Mouse (Mus musculus) induced T-regulatory cell, adult 2 months (primary cell): Measurements from ENCODE around the gene Gm38394.
A peak's percentile ranks its signal among the peaks of the same experiment; 100 is the strongest.

Experiments
- DNase-seq: peaks from one replicate; pipeline ENCODE4 v3.0.0-alpha.2; 2012; ENCODE audit warnings: low read depth

Gene Gm38394

DNA sequence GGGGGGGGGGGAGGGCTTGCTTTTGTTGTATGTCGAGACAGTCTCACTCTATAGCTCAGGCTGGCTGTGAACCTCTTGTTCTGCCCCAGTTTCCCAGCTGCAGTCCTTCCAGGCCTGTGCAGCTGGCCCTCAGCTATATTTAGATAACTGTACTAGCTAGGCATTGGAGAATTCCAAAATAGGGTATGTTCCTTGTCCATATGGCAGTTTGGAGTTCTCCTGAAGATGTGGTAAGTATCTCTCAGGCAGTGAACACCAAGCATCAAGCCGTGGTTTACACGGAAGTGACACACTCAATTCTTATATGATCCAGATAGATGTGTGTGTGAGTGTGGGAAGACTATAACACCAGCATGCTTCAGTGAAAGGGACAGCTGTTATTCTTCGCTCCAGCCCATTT is 2.3 kb upstream of the Gm38394 start:
- no peak for DNase-seq

GRCm38 (mm10) chr1:133662941-133663340 is 1.8 kb upstream of the Gm38394 start:
- DNase-seq, result no peak

DNA sequence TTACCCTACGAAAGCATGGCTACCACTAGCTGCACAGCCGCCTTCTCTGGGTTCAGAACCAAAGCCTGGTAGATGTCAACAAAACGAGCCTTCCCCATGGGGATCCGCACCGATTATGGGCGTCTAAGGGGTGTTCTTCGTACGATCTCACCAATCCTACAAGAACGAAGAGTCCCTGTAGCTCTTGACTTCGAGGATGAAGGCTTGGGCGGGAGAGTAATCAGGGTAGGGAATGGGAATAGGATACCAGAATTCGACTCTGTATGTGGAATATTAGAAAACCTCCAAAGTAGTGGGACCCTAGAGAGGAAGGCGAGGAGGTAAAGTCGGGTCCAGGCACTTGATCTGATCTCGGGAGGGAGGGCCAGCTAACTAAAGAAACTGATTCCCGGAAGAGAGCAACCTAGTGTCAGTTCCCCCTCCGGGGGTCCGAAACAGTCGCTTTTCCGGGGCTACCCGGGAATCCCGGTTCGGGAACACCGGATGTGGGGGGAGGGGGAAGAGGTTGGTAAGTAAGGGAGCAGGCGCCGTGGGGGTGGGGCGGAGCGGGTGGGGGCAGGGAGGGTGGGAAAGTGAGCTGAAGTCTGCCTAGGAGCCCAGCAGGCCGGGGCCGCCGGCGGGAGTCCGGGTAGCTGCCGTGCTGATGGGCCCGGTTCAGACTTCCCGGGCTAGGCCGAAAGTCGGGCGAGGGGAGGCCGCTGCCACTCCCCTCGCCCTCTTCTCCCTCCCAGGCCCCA is 484 bp downstream of the Gm38394 start, which contains the start of gene Zbed6:
Zbed6 (minus strand) TSS at position 420 of the 737 bp plus-strand sequence.
- DNase-seq, result peak; percentile 60

- DNase-seq, result no peak
Observed at GRCm38 (mm10) chr1:133658878-133659277, 2.2 kb downstream of the Gm38394 start.

DNA sequence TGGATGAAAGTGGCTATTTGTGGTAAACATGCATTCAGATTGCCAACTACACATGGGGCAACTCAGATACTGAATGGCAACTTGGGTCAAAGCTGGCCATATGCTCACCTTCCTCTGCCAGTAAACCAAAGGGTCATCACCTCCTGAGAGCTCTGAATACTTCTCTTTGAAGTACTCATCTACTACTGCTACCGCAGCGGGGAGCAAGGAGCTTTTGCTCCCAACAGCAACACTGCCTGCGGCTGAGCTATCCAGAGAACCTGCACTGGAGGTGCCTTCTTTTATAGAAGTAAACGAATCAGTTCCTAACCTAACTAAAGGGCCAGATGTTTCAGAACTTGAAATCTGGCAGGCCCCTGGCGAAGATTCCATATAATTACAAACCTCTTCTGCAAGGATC is 4.3 kb downstream of the Gm38394 start:
- DNase-seq, result no peak

DNA sequence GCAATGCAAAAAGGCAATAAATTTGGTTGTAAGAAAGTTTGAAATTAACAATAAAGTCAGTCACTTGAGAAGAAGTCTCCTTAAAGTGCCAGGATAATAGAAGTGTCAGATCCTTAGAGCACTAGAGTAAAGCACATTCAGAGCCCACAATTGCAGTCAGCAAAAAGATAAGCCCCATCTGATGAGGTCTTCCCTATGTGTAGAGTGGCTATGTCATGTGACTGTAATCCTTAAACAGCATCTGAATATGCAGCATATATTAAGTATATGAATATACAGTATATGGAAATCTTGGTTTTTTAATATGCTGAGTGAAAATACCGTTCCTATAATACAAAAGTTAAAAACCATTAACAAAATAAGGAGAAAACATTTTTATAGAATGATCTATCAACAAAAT is 8.1 kb downstream of the Gm38394 start:
- no peak for DNase-seq

GRCm38 (mm10) chr1:133650288-133651055 is 10.6 kb downstream of the Gm38394 start:
- DNase-seq, result peak; percentile 67

DNA sequence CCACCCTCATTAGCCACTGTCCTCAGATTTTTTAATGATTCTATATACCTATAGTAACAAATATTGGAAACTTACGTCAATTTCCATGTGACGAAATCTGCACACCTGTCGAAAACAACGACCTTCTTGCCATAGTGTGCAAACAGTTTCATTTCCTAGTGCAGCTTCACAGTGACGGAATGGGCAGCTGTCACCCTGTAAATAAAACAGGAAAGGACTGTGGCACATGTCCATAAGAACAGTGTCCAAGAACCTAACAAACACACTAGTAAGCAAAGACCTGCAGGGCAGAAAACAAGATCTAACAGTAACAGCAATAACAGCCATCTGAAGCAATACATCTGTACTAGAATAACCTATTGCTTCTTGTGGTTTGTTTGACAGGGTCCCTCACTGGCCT is 15.5 kb downstream of the Gm38394 start:
- DNase-seq, result no peak

DNA sequence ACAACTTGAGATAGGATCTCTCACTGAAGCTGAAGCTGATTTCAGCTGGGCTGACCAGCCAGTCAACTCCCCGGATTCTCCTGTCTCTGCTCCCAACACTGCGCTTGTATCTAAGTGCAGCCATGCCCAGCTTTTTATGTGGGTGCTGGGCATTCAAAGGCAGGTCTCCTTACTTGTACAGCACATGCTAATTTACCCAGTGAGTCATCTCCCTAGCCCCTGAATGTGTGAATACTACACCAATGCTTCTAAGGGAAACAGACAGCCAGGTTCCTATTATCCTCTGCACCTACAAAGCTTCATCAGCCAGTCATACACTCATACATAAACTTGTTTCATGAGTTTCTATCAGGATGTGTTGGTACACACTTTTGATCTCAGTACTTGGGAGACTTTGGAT is 20.0 kb downstream of the Gm38394 start:
- no peak for DNase-seq

DNA sequence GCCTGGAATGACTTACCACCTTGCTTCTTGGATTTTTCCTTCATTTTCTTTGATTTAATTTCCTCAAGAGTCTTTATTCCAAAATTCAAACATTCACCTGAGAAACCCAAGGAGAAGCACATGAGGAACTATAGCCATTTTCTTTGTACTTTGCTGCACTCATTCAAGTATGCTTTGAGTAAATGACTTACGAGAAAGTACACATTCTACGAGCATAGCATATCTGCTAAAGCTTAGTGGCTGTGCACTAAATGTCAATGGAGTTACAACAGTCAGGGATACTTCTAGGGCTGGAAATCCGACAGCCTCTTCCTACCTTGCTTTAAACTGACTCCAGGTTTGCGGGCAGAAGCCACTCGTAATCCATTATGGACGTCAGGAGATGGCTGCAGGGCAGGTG is 22.6 kb downstream of the Gm38394 start:
- no peak for DNase-seq

DNA sequence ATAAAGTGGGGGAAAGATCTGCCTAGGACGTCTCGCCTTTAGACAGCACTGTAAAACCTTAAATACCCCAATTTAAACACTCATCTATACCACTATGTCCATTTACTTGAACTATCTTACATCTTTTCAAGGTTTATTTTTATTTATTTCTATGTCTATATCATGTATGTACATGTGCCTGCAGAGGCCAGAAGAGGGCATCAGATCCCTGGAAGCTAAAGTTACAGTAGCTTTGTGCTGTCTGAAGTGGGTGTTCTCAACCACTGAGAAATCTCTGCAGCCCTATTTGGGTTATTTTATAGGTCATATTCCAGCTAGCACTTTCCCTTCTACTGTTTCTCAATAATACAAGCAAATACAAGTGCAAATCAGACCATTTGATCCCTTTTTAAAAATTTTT is 28.9 kb downstream of the Gm38394 start:
- peak; percentile 25 for DNase-seq

DNA sequence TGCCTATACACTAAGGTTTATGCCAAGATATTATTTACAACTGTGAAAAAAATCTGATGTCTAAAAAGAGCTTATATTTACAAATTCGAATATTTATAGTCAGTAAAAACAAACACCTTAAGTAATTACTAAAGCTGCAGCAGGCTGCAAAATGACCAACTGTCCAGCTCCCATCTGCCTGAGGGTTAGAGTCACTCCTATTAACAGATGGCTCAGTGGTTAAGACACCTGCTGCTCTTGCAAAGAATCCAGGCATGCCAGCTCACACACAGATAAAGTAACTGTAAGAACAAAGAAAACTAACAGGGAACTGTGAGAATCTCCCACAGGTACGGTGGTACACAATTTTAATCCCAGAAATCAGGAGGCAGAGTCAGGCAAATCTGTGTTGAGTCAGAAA is 36.1 kb downstream of the Gm38394 start:
- DNase-seq, result no peak

- no peak for DNase-seq
Observed at GRCm38 (mm10) chr1:133618311-133618710, 42.8 kb downstream of the Gm38394 start.

DNA sequence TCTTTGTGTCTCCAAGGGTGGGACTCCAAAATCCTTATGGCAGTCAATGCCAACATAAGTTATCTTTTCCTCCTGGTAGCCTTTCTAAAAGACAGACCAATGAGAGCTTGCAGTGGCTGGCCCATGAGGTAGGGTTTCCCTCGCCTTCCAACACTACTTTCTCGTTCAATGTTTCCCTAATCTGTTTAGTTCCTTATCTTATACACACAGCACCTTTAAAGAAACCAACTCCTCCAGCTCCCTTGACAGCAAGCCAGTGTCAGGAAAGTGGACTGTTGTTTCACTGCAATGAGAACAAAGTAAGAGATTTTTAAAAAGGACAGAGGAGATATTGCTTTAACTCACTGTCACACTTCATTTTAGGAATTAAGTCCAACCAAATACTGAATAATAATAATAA is 43.2 kb downstream of the Gm38394 start:
- DNase-seq, result no peak

DNA sequence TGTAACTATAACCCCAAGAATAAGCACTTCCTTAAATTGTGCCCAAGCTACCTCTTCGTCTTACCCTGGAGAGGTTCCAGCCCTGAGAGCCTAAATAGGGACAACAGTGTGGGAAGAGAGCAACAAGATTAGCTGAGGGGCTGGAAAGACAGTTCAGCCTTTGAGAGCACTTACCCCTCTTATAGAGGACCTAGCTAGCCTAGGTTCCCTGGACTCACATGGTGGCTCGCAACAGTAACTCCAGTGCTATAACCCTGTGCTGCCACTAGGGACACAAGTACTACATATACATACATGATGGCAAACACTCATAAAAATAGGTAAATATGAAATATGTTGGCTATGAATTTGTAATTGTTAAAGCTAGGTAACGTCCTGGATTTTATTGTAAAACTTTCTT is 47.3 kb downstream of the Gm38394 start:
- peak; percentile 53 for DNase-seq

DNA sequence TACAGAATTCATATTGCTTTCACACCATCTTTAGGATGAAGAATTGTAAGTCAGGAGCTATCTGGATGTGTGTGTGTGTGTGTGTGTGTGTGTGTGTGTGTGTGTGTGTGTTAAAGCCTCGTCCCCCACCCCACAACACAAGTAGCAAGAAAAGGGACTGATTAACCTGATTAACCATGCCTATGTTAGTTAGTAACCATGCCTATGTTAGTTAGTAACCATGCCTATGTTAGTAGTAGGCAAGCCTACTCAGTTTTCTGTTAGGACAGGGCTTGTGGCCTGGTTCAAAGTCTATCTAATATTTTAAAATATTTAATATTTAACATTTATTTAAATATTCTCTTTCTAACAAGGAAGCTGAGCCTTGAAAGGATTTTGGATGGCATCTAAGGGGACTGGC is 49.7 kb downstream of the Gm38394 start:
- no peak for DNase-seq

- no peak for DNase-seq
Observed at GRCm38 (mm10) chr1:133610601-133611000, 50.5 kb downstream of the Gm38394 start.

- peak; percentile 98 for DNase-seq
Observed at GRCm38 (mm10) chr1:133609771-133610502, 51.2 kb downstream of the Gm38394 start, which contains the start of gene Snrpe. Gene Snrpe, minus strand, starts transcription at chr1:133610291.

GRCm38 (mm10) chr1:133603174-133603573 is 57.9 kb downstream of the Gm38394 start:
- no peak for DNase-seq

GRCm38 (mm10) chr1:133596298-133597007 is 64.7 kb downstream of the Gm38394 start:
- no peak for DNase-seq

DNA sequence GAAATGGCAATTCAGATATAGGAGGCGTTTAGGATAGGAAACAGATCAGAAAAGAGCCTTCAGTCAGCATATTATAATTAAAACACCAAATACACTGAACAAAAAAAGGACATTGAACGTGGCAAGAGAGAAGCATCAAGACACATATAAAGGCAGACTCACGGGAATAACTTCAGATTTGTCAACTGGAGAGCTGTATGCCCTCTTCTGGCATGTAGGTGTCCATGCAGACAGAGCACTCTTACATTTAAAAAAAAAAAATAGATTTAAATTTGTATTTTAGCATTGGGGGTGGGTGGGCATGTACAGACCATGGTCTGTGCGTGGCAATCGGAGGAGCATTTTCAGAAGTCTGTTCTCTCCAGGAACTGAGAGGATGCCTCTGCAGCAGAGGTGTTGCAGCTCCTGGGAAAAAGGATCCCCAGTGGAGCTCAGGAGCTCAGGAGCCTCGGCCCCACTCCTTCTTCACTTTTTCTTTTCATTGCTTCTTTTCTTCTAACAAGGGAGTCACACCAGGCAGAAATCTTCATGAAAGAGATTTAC is 75.1 kb downstream of the Gm38394 start:
- no peak for DNase-seq

DNA sequence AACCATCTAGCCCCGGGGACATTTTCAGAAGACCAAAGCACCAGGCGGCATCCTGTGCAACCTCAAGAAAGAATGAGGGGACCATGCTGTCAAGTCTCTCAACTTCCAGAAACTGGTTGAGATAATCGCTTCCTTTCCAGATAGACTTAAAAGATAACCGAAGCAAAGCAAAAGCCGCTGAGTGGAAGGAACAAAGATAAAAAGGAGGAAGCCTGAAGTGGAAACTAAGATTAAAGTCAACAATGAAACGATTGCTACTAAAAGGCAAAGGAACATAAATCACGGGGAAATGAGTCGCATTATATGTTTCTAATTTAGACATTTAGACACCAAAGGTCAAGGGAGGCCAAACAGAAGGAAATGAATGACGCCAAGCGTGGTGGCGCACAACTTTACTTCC is 89.8 kb downstream of the Gm38394 start:
- no peak for DNase-seq
